Mouse (Mus musculus) liver, embryonic 15.5 days (tissue): ENCODE results near the gene Lrp4. TPM values are rescaled to one million over a fixed set of nuclear protein-coding genes. Genes with fewer than 3 reads are reported as not detected.

Experiments used
- ATAC-seq: fragments of 200-750 bp; cut with Nextera tagmentation; 2 replicates; pipeline ENCODE4 v1.8.0; 2017; ENCODE audit warnings: moderate number of reproducible peaks, mild to moderate bottlenecking, moderate library complexity; ENCODE audit not compliant: insufficient read depth
- H3K27ac ChIP-seq: fragments of 300-500 bp; sonication (generic); replicated peaks from 2 replicates; pipeline ENCODE4 v1.5.1; 2015; ENCODE audit warnings: mild to moderate bottlenecking, inconsistent platforms
- H3K27me3 ChIP-seq: fragments of 300-500 bp; sonication (generic); 2 replicates; pipeline ENCODE4 v1.6.1; 2015; ENCODE audit warnings: mild to moderate bottlenecking, inconsistent platforms
- H3K36me3 ChIP-seq: fragments of 300-500 bp; sonication (generic); replicated peaks from 2 replicates; pipeline ENCODE4 v1.6.1; 2015; ENCODE audit warnings: moderate library complexity, mild to moderate bottlenecking, inconsistent platforms
- H3K4me1 ChIP-seq: fragments of 300-500 bp; sonication (generic); replicated peaks from 2 replicates; pipeline ENCODE4 v1.6.1; 2015; ENCODE audit warnings: inconsistent platforms
- H3K4me2 ChIP-seq: fragments of 300-500 bp; sonication (generic); 2 replicates; pipeline ENCODE4 v1.6.1; 2015; ENCODE audit warnings: moderate library complexity, mild to moderate bottlenecking, inconsistent platforms
- H3K4me3 ChIP-seq: fragments of 300-500 bp; sonication (generic); replicated peaks from 2 replicates; pipeline ENCODE4 v1.5.1; 2015; ENCODE audit warnings: mild to moderate bottlenecking, inconsistent platforms
- H3K9ac ChIP-seq: fragments of 300-500 bp; sonication (generic); 2 replicates; pipeline ENCODE4 v1.6.1; 2015; ENCODE audit warnings: moderate library complexity, mild to moderate bottlenecking, inconsistent platforms
- H3K9me3 ChIP-seq: fragments of 300-500 bp; sonication (generic); replicated peaks from 2 replicates; pipeline ENCODE4 v1.6.1; 2016; ENCODE audit warnings: inconsistent platforms
- WGBS: fragments of 180-500 bp; shearing (Covaris S2); methylation state at CpG from one replicate; pipeline ENCODE4 v1.1.7; 2015; ENCODE audit warnings: mixed read lengths; ENCODE audit not compliant: insufficient replicate concordance; 5-methylcytosine and 5-hydroxymethylcytosine counted together
- polyA plus RNA-seq: library from polyadenylated mRNA; unstranded; fragments of >200 nt; fragmentation: Nextera tagmentation; extraction: Ambion mirVana; gene quantifications from 2 replicates; pipeline ENCODE4 v1.2.1, GENCODE M21; 2015

Gene Lrp4
- polyA plus RNA-seq, 1 experiment from 2014 or later = 1.2 TPM

GRCm38 (mm10) chr2:91453231-91454075 lies 3.9 kb upstream of the Lrp4 start:
- Histone ChIP-seq H3K4me1 (peaks cover 41% of the 10 kb centered on the region), H3K4me2 (no peak overlapping the region), H3K9me3 (no peaks in the 10 kb centered on the region), H3K4me3 (no peak overlapping the region), H3K27me3 (peaks cover 43% of the 10 kb centered on the region), H3K36me3 (no peaks in the 10 kb centered on the region), H3K27ac (no peak overlapping the region), H3K9ac (no peak overlapping the region)
- 52% methylated on average over 9 of the region's 9 CpGs for WGBS
- ATAC-seq = no peak

GRCm38 (mm10) chr2:91454434-91454833 lies 2.9 kb upstream of the Lrp4 start:
- WGBS = 77% methylated on average over 3 of the region's 3 CpGs
- Histone ChIP-seq H3K27me3 (peaks cover 53% of the 10 kb centered on the region), H3K4me3 (no peak overlapping the region)

GRCm38 (mm10) chr2:91455826-91456225 lies 1.5 kb upstream of the Lrp4 start:
- no peak for ATAC-seq
- no peak overlapping the region for H3K27ac ChIP-seq
- no peaks in the 10 kb centered on the region for H3K36me3 ChIP-seq
- no peak overlapping the region for H3K4me2 ChIP-seq
- peaks cover 66% of the 10 kb centered on the region for H3K27me3 ChIP-seq
- no peak overlapping the region for H3K9ac ChIP-seq
- no peak overlapping the region for H3K4me3 ChIP-seq
- no peaks in the 10 kb centered on the region for H3K9me3 ChIP-seq
- WGBS = 2% methylated on average over 4 of the region's 4 CpGs
- peaks cover 42% of the 10 kb centered on the region for H3K4me1 ChIP-seq

More at GRCm38 (mm10) chr2:91454434-91454833, 2.9 kb upstream of the Lrp4 start:
- Histone ChIP-seq H3K36me3 (no peaks in the 10 kb centered on the region), H3K4me2 (no peak overlapping the region), H3K9me3 (no peaks in the 10 kb centered on the region), H3K4me1 (peaks cover 42% of the 10 kb centered on the region), H3K9ac (no peak overlapping the region), H3K27ac (no peak overlapping the region)
- ATAC-seq = no peak

GRCm38 (mm10) chr2:91456491-91457100 lies 715 bp upstream of the Lrp4 start:
- no peaks in the 10 kb centered on the region for H3K9me3 ChIP-seq
- peak overlapping the region; percentile 48; the same call in 1 of the 2 replicates for H3K9ac ChIP-seq
- peak overlapping the region; percentile 61 for H3K4me3 ChIP-seq
- peaks cover 42% of the 10 kb centered on the region for H3K4me1 ChIP-seq
- no peak overlapping the region; the same call in 1 of the 2 replicates for H3K27ac ChIP-seq
- WGBS = 30% methylated on average over 9 of the region's 9 CpGs
- peak overlapping the region; percentile 77 for H3K4me2 ChIP-seq
- peaks cover 73% of the 10 kb centered on the region for H3K27me3 ChIP-seq
- no peaks in the 10 kb centered on the region for H3K36me3 ChIP-seq
- ATAC-seq = no peak

- H3K4me3 ChIP-seq = peak overlapping the region; percentile 61
- no peaks in the 10 kb centered on the region for H3K36me3 ChIP-seq
- H3K27me3 ChIP-seq = peaks cover 81% of the 10 kb centered on the region
- peak; percentile 40 for ATAC-seq
- H3K4me1 ChIP-seq = peaks cover 37% of the 10 kb centered on the region
- peak overlapping the region; percentile 48 for H3K9ac ChIP-seq
- peak overlapping the region; percentile 56 for H3K27ac ChIP-seq
- peak overlapping the region; percentile 77 for H3K4me2 ChIP-seq
- H3K9me3 ChIP-seq = no peaks in the 10 kb centered on the region
- WGBS = under 1% methylated on average over 45 of the region's 45 CpGs
Measured at GRCm38 (mm10) chr2:91457656-91458251, 443 bp downstream of the Lrp4 start.

GRCm38 (mm10) chr2:91458252-91458672 lies 951 bp downstream of the Lrp4 start:
- WGBS = under 1% methylated on average over 21 of the region's 21 CpGs
- no peaks in the 10 kb centered on the region for H3K9me3 ChIP-seq
- H3K4me1 ChIP-seq = peaks cover 32% of the 10 kb centered on the region
- ATAC-seq = no peak
- peak overlapping the region; percentile 77 for H3K4me2 ChIP-seq
- peak overlapping the region; percentile 61 for H3K4me3 ChIP-seq
- no peaks in the 10 kb centered on the region for H3K36me3 ChIP-seq
- H3K9ac ChIP-seq = 0 out of 2 replicates have a peak overlapping the region, but pooled peaks have one; percentile 48
- peaks cover 81% of the 10 kb centered on the region for H3K27me3 ChIP-seq
- H3K27ac ChIP-seq = peak overlapping the region; percentile 56

- H3K27me3 ChIP-seq = peaks cover 81% of the 10 kb centered on the region
- H3K4me1 ChIP-seq = peaks cover 31% of the 10 kb centered on the region
Measured at GRCm38 (mm10) chr2:91458673-91459391, 1.5 kb downstream of the Lrp4 start.

GRCm38 (mm10) chr2:91460076-91460475 lies 2.8 kb downstream of the Lrp4 start:
- Histone ChIP-seq H3K9me3 (no peaks in the 10 kb centered on the region), H3K9ac (no peak overlapping the region), H3K4me1 (peaks cover 31% of the 10 kb centered on the region), H3K4me3 (no peak overlapping the region), H3K4me2 (no peak overlapping the region), H3K36me3 (no peaks in the 10 kb centered on the region), H3K27me3 (peaks cover 71% of the 10 kb centered on the region), H3K27ac (no peak overlapping the region)
- no peak for ATAC-seq
- 76% methylated on average over 6 of the region's 6 CpGs for WGBS

More at GRCm38 (mm10) chr2:91458673-91459391, 1.5 kb downstream of the Lrp4 start:
- Histone ChIP-seq H3K9me3 (no peaks in the 10 kb centered on the region), H3K9ac (0 out of 2 replicates have a peak overlapping the region, but pooled peaks have one; percentile 9), H3K27ac (peak overlapping the region; percentile 56), H3K4me2 (peak overlapping the region; percentile 77), H3K36me3 (no peaks in the 10 kb centered on the region), H3K4me3 (peak overlapping the region; percentile 61)
- under 1% methylated on average over 32 of the region's 32 CpGs for WGBS
- no peak for ATAC-seq

GRCm38 (mm10) chr2:91460771-91461170 lies 3.5 kb downstream of the Lrp4 start:
- no peak overlapping the region for H3K4me3 ChIP-seq
- H3K4me1 ChIP-seq = peaks cover 30% of the 10 kb centered on the region
- ATAC-seq = no peak
- no peak overlapping the region for H3K27ac ChIP-seq
- H3K36me3 ChIP-seq = no peaks in the 10 kb centered on the region
- 62% methylated on average over 7 of the region's 7 CpGs for WGBS
- H3K9ac ChIP-seq = no peak overlapping the region
- no peaks in the 10 kb centered on the region for H3K9me3 ChIP-seq
- no peak overlapping the region for H3K4me2 ChIP-seq
- peaks cover 64% of the 10 kb centered on the region for H3K27me3 ChIP-seq

- H3K36me3 ChIP-seq = no peaks in the 10 kb centered on the region
- H3K27ac ChIP-seq = no peak overlapping the region
- H3K4me1 ChIP-seq = peaks cover 26% of the 10 kb centered on the region
- WGBS = 68% methylated on average over 3 of the region's 3 CpGs
- H3K4me2 ChIP-seq = no peak overlapping the region
- H3K27me3 ChIP-seq = peaks cover 59% of the 10 kb centered on the region
- no peaks in the 10 kb centered on the region for H3K9me3 ChIP-seq
- no peak for ATAC-seq
- H3K4me3 ChIP-seq = no peak overlapping the region
- H3K9ac ChIP-seq = no peak overlapping the region
Measured at GRCm38 (mm10) chr2:91461341-91461740, 4.0 kb downstream of the Lrp4 start.
